Mouse (Mus musculus): ENCODE measurements around the gene Ptprs. TPM values are rescaled to one million over a fixed set of nuclear protein-coding genes. Genes with fewer than 3 reads are reported as not detected.

The Ptprs gene
- polyA plus RNA-seq, 1 experiment, result 128 TPM

GRCm38 (mm10) chr17:56461771-56462743 is 14.2 kb downstream of the Ptprs start:
- Histone ChIP-seq H3K4me1 (ENCODE audit: control insufficient read depth, insufficient read depth, low read length) (peaks cover 2% of the 10 kb centered on the region; the same call in 1 of the 2 replicates), H3K4me3 (replicated peaks; ENCODE audit: extremely low read depth, low read depth, low read length) (peak overlapping the region; percentile 88)
- under 1% methylated on average over 77 of the region's 77 CpGs for WGBS
- DNase-seq, result peak; percentile 99
- TF ChIP-seq CTCF (IDR thresholded peaks at IDR 0.05; ENCODE audit: insufficient read depth, low read length), result no peak
- TF ChIP-seq POLR2A (IDR thresholded peaks at IDR 0.05; ENCODE audit: borderline replicate concordance, extremely low read depth, low read depth, low read length), result peak; percentile 72; the same call in 1 of the 2 replicates

GRCm38 (mm10) chr17:56460876-56461275 is 15.4 kb downstream of the Ptprs start:
- TF ChIP-seq CTCF (IDR thresholded peaks at IDR 0.05; ENCODE audit: insufficient read depth, low read length) (no peak), POLR2A (IDR thresholded peaks at IDR 0.05; ENCODE audit: borderline replicate concordance, extremely low read depth, low read depth, low read length) (no peak)
- 41% methylated on average over 6 of the region's 6 CpGs for WGBS
- no peak for DNase-seq
- Histone ChIP-seq H3K4me3 (replicated peaks; ENCODE audit: extremely low read depth, low read depth, low read length) (no peak overlapping the region), H3K4me1 (ENCODE audit: control insufficient read depth, insufficient read depth, low read length) (peaks cover 2% of the 10 kb centered on the region; the same call in 1 of the 2 replicates)

GRCm38 (mm10) chr17:56457442-56457841 is 18.8 kb downstream of the Ptprs start:
- Histone ChIP-seq H3K4me3 (replicated peaks; ENCODE audit: extremely low read depth, low read depth, low read length) (no peak overlapping the region), H3K4me1 (ENCODE audit: control insufficient read depth, insufficient read depth, low read length) (peaks cover 2% of the 10 kb centered on the region; the same call in 1 of the 2 replicates)
- no peak for DNase-seq
- 89% methylated on average over 1 of the region's 1 CpGs for WGBS
- TF ChIP-seq CTCF (IDR thresholded peaks at IDR 0.05; ENCODE audit: insufficient read depth, low read length) (no peak), POLR2A (IDR thresholded peaks at IDR 0.05; ENCODE audit: borderline replicate concordance, extremely low read depth, low read depth, low read length) (no peak)

GRCm38 (mm10) chr17:56456353-56456752 is 19.9 kb downstream of the Ptprs start:
- 67% methylated on average over 5 of the region's 5 CpGs for WGBS
- no peak overlapping the region for H3K4me3 ChIP-seq (replicated peaks; ENCODE audit: extremely low read depth, low read depth, low read length)
- TF ChIP-seq POLR2A (IDR thresholded peaks at IDR 0.05; ENCODE audit: borderline replicate concordance, extremely low read depth, low read depth, low read length) (no peak), CTCF (IDR thresholded peaks at IDR 0.05; ENCODE audit: insufficient read depth, low read length) (no peak)
- no peak for DNase-seq
- peaks cover 2% of the 10 kb centered on the region; the same call in 1 of the 2 replicates for H3K4me1 ChIP-seq (ENCODE audit: control insufficient read depth, insufficient read depth, low read length)

GRCm38 (mm10) chr17:56453689-56454088 is 22.6 kb downstream of the Ptprs start:
- no peak for DNase-seq
- TF ChIP-seq CTCF (IDR thresholded peaks at IDR 0.05; ENCODE audit: insufficient read depth, low read length) (no peak), POLR2A (IDR thresholded peaks at IDR 0.05; ENCODE audit: borderline replicate concordance, extremely low read depth, low read depth, low read length) (no peak)
- H3K4me1 ChIP-seq (ENCODE audit: control insufficient read depth, insufficient read depth, low read length), result no peaks in the 10 kb centered on the region
- no peak overlapping the region for H3K4me3 ChIP-seq (replicated peaks; ENCODE audit: extremely low read depth, low read depth, low read length)
- 88% methylated on average over 4 of the region's 4 CpGs for WGBS

GRCm38 (mm10) chr17:56453251-56453650 is 23.0 kb downstream of the Ptprs start:
- TF ChIP-seq CTCF (IDR thresholded peaks at IDR 0.05; ENCODE audit: insufficient read depth, low read length) (no peak), POLR2A (IDR thresholded peaks at IDR 0.05; ENCODE audit: borderline replicate concordance, extremely low read depth, low read depth, low read length) (no peak)
- no peak for DNase-seq
- H3K4me1 ChIP-seq (ENCODE audit: control insufficient read depth, insufficient read depth, low read length), result no peaks in the 10 kb centered on the region
- WGBS, result 79% methylated on average over 4 of the region's 4 CpGs
- H3K4me3 ChIP-seq (replicated peaks; ENCODE audit: extremely low read depth, low read depth, low read length), result no peak overlapping the region

- DNase-seq, result no peak
- Histone ChIP-seq H3K4me1 (ENCODE audit: control insufficient read depth, insufficient read depth, low read length) (no peaks in the 10 kb centered on the region), H3K4me3 (replicated peaks; ENCODE audit: extremely low read depth, low read depth, low read length) (no peak overlapping the region)
- no peak for TF ChIP-seq POLR2A (IDR thresholded peaks at IDR 0.05; ENCODE audit: borderline replicate concordance, extremely low read depth, low read depth, low read length)
- TF ChIP-seq CTCF (IDR thresholded peaks at IDR 0.05; ENCODE audit: insufficient read depth, low read length), result no peak
- 62% methylated on average over 2 of the region's 2 CpGs for WGBS
These were observed 28.6 kb downstream of the Ptprs start for GRCm38 (mm10) chr17:56447716-56448115.

GRCm38 (mm10) chr17:56445397-56445796 is 30.9 kb downstream of the Ptprs start:
- H3K4me1 ChIP-seq (ENCODE audit: control insufficient read depth, insufficient read depth, low read length), result no peaks in the 10 kb centered on the region
- TF ChIP-seq POLR2A (IDR thresholded peaks at IDR 0.05; ENCODE audit: borderline replicate concordance, extremely low read depth, low read depth, low read length), result no peak
- TF ChIP-seq CTCF (IDR thresholded peaks at IDR 0.05; ENCODE audit: insufficient read depth, low read length), result no peak
- no peak overlapping the region for H3K4me3 ChIP-seq (replicated peaks; ENCODE audit: extremely low read depth, low read depth, low read length)
- WGBS, result 75% methylated on average over 14 of the region's 14 CpGs
- no peak for DNase-seq

- 84% methylated on average over 3 of the region's 3 CpGs for WGBS
- no peaks in the 10 kb centered on the region for H3K4me1 ChIP-seq (ENCODE audit: control insufficient read depth, insufficient read depth, low read length)
- H3K4me3 ChIP-seq (replicated peaks; ENCODE audit: extremely low read depth, low read depth, low read length), result no peak overlapping the region
- TF ChIP-seq CTCF (IDR thresholded peaks at IDR 0.05; ENCODE audit: insufficient read depth, low read length), result no peak
- TF ChIP-seq POLR2A (IDR thresholded peaks at IDR 0.05; ENCODE audit: borderline replicate concordance, extremely low read depth, low read depth, low read length), result no peak
- DNase-seq, result no peak
These were observed 31.5 kb downstream of the Ptprs start for GRCm38 (mm10) chr17:56444771-56445170.

All from lung, adult 2 months (tissue).